Mouse (Mus musculus) lung, adult 18-20 months (tissue): ENCODE results near the gene Pygl.

Experiments
- DNase-seq, 2 experiments: peaks; one replicate each; pipeline ENCODE4 v3.0.0; 2022; ENCODE audit warnings: mixed read lengths in 2 of 2

The Pygl gene

GRCm38 (mm10) chr12:70156222-70156621 lies 75.1 kb downstream of the Pygl start:
- no peak for DNase-seq

GRCm38 (mm10) chr12:70153842-70154241 lies 77.4 kb downstream of the Pygl start, which contains the start of gene Abhd12b:
Abhd12b (plus strand) TSS chr12:70154142.
- no peak for DNase-seq

- DNase-seq: peak; percentile 36 to 39
Observed at GRCm38 (mm10) chr12:70148631-70149265, 82.5 kb downstream of the Pygl start.

GRCm38 (mm10) chr12:70147986-70148630 lies 83.2 kb downstream of the Pygl start:
- no peak for DNase-seq

- DNase-seq: no peak
Observed at GRCm38 (mm10) chr12:70145586-70145985, 85.7 kb downstream of the Pygl start.

- DNase-seq: peak; percentile 44 to 57
Observed at GRCm38 (mm10) chr12:70144637-70145448, 86.4 kb downstream of the Pygl start.

- DNase-seq: peak; percentile 51 to 61
Observed at GRCm38 (mm10) chr12:70144106-70144587, 87.1 kb downstream of the Pygl start.

GRCm38 (mm10) chr12:70140993-70141576 lies 90.2 kb downstream of the Pygl start:
- DNase-seq: no peak
